Mouse (Mus musculus) urinary bladder, postnatal 25 days (tissue): ENCODE results near the gene Hk2.

Experiments
- DNase-seq: peaks from one replicate; pipeline ENCODE4 v3.0.0; 2022; ENCODE audit warnings: low spot score

Hk2 gene

DNA sequence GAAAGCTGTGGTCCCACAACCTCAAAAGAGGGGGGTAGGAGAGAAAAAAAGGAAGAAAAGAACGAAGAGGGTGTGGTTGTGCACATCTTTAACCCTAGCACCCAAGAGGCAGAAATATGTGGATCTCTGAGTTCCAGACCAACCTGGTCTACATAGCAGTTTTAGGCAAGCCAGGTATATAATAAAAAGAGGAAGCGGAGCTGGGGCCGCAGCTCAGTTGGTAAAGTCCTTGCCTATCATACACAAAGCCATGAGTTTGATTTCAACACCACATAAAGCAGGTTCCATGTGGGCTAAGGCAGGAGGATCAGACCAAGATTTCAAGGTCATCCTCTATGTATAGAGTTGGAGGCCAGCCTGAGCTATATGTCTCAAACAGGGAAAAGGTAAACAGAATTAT is 4.0 kb downstream of the Hk2 start:
- DNase-seq, result no peak

GRCm38 (mm10) chr6:82769704-82770103 is 4.5 kb downstream of the Hk2 start:
- no peak for DNase-seq

DNA sequence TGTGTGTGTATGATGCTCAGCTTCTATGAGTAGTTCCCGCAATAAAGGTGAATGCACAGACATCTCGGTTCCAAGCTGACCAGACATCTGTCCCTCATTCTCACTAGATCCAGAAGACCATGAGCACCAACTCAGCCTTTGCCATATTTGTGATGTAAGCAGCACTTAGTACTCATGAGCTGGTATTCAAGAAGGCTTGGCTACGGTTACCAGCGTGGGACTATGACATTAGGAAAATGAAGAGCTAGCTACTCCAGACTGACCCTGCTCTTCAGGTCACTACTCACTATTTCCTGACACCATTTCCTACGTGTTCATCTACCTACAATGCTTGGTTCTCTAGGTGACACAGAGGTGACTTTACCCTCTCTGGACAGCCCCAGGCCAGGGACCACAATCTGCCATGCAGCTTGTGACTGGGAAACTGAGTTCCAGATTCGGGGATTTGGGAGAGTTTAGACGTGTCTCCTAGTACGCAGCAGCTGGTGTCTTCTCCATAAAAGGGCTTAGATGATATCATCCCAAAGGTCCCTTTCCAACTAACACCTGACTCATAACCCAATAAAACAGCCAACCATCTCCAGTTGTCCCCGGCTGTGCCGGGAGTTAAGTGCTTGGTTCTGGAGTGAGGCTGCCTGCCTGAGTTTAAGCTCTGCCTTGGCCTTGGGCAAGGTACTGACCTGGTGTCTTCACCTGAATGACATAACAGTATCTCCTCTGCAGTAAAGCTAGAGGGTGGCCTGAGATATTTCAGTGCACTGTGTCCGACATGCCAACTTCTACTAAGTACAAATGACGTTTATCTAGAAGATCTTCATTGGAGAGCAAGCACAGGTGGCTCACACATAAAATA is 6.3 kb downstream of the Hk2 start:
- DNase-seq, result no peak

- no peak for DNase-seq
These were observed 7.6 kb downstream of the Hk2 start for GRCm38 (mm10) chr6:82766636-82767035.

- no peak for DNase-seq
These were observed 9.0 kb downstream of the Hk2 start for GRCm38 (mm10) chr6:82765261-82765660.

- DNase-seq, result no peak
These were observed 10.3 kb downstream of the Hk2 start for GRCm38 (mm10) chr6:82763871-82764503.

GRCm38 (mm10) chr6:82762728-82763127 is 11.5 kb downstream of the Hk2 start:
- DNase-seq, result no peak

DNA sequence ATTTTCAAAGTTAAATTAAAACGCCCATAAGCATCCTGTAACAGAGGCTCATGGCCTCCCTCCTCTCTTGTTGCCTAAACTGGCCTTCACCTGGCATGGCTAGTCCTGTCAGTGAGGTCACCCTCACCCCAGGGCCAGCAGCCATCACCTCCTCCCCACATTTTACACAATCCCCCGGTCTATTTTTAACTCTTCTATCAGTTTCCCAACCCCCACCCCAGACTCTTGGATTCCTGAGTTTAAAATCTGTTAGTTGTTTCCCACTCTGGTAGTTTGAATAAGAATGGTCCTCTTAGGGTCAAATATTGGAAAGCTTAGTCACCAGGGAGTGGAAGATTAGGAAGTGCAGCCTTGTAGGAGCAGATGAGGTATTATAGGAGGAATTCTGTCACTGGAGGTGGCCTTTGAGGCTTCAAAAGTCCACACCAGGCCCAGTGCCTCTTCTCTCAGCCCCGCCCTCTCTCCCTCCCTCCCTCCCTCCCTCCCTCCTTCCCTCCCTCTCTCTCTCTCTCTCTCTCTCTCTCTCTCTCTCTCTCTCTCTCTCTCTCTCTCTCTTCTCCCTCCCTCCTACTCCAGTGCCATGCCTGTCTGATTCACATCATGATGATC is 13.4 kb downstream of the Hk2 start:
- DNase-seq, result no peak

- DNase-seq, result no peak
These were observed 15.0 kb downstream of the Hk2 start for GRCm38 (mm10) chr6:82759241-82759640.

- DNase-seq, result no peak
These were observed 17.4 kb downstream of the Hk2 start for GRCm38 (mm10) chr6:82756799-82757210.

GRCm38 (mm10) chr6:82756216-82756615 is 18.0 kb downstream of the Hk2 start:
- no peak for DNase-seq

DNA sequence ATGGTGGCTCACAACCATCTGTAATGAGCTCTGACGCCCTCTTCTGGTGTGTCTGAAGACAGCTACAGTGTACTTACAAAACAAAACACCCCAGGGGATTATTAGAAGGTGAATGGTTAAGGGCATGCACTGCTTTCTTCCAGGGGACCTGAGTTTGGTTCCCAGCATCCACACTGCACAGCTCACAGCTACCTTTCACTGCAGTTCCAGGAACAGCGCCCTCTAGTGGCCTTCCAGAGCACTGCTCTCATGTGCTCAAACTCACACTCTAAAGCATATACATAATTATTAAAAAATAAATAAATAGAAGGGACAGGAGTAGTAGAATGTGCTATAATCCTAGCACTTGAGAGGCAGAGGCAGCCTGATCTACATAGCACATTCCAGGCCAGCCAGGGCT is 18.9 kb downstream of the Hk2 start:
- DNase-seq, result no peak

GRCm38 (mm10) chr6:82754769-82755168 is 19.5 kb downstream of the Hk2 start:
- no peak for DNase-seq

GRCm38 (mm10) chr6:82753638-82754361 is 20.5 kb downstream of the Hk2 start:
- no peak for DNase-seq

- DNase-seq, result peak; percentile 35
These were observed 21.2 kb downstream of the Hk2 start for GRCm38 (mm10) chr6:82753061-82753460.

- DNase-seq, result no peak
These were observed 22.5 kb downstream of the Hk2 start for GRCm38 (mm10) chr6:82751791-82752190.

DNA sequence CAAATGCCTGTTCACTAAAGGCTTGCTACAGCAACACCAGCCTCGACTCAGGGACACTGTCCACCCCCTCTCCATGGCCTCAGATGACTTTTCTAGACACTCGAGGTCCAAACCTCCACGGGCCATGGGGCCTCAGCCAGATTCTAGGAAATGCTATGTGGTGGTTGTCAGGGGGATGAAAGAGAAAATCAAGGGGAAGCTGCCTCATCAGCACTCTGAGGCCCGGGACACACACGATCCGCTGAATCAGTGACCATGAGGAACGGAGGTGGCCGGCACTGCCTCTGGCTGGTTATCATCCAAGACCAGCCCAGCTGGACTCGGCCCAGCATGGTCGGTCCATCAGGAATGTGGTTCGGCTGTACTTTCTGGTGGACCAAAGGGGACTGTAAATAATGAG is 23.2 kb downstream of the Hk2 start:
- DNase-seq, result no peak

DNA sequence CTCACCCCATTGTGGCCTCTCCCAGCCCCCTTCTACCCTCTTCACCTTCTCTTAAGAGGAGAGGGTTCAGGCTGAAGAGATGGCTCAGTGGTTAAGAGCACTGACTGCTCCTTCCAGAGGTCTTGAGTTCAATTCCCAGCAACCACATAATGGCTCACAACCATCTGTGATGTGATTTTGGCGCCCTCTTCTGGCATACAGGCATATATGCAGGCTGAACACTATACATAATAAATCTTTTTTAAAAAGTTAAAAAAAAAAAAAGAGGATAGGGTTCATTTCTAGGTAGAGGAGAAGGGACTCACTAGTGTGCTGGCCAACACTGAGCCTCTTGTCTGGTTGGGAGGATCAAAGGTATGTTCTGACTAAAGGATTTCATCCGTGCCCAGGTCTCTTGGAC is 24.2 kb downstream of the Hk2 start:
- DNase-seq, result no peak

GRCm38 (mm10) chr6:82748106-82748672 is 26.1 kb downstream of the Hk2 start:
- DNase-seq, result no peak

DNA sequence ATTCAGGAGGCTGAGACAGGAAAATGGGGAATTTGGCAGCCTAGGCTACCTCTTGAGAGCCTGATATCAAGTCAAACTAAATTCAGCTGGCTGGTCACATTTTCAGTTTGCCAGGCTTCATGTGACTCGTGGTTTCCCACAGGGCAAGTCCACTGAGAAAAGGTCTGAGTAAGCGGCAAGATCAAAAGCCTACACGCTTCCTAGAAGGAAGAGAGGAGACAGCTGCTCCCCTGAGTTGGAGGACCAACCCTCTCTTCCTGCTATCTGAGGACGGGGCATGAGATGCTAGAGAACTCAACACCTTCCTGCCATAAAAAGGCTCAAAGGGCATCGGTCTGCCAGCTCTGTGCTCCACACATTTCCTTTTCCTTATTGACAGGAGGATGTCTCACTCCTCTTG is 27.2 kb downstream of the Hk2 start:
- no peak for DNase-seq

GRCm38 (mm10) chr6:82744553-82744952 is 29.7 kb downstream of the Hk2 start:
- DNase-seq, result no peak

GRCm38 (mm10) chr6:82741518-82741880 is 32.8 kb downstream of the Hk2 start:
- no peak for DNase-seq
